Mouse (Mus musculus) ovary, postnatal 36 days (tissue): Measurements from ENCODE around the gene Tagln2.

ENCODE experiments used
- DNase-seq: peaks from one replicate; pipeline ENCODE4 v3.0.0; 2022; ENCODE audit warnings: low spot score, mixed read lengths

Gene Tagln2

GRCm38 (mm10) chr1:172526380-172527081 is 26.7 kb downstream of the Tagln2 start:
- no peak for DNase-seq

- DNase-seq: no peak
Measured at GRCm38 (mm10) chr1:172527431-172527830, 27.6 kb downstream of the Tagln2 start.

- DNase-seq: peak; percentile 84
Measured at GRCm38 (mm10) chr1:172528701-172529100, 28.9 kb downstream of the Tagln2 start.

GRCm38 (mm10) chr1:172530544-172531220 is 30.8 kb downstream of the Tagln2 start:
- DNase-seq: no peak

- DNase-seq: peak; percentile 54
Measured at GRCm38 (mm10) chr1:172532551-172532950, 32.7 kb downstream of the Tagln2 start.

GRCm38 (mm10) chr1:172535116-172535515 is 35.3 kb downstream of the Tagln2 start:
- no peak for DNase-seq

- DNase-seq: no peak
Measured at GRCm38 (mm10) chr1:172539827-172540226, 40.0 kb downstream of the Tagln2 start.

GRCm38 (mm10) chr1:172540283-172540820 is 40.5 kb downstream of the Tagln2 start:
- DNase-seq: no peak

GRCm38 (mm10) chr1:172546062-172546461 is 46.2 kb downstream of the Tagln2 start:
- no peak for DNase-seq

- DNase-seq: no peak
Measured at GRCm38 (mm10) chr1:172548501-172548900, 48.7 kb downstream of the Tagln2 start.

- DNase-seq: no peak
Measured at GRCm38 (mm10) chr1:172549314-172549713, 49.5 kb downstream of the Tagln2 start.

- DNase-seq: no peak
Measured at GRCm38 (mm10) chr1:172549717-172550116, 49.9 kb downstream of the Tagln2 start.

GRCm38 (mm10) chr1:172550551-172550951 is 50.7 kb downstream of the Tagln2 start:
- peak; percentile 44 for DNase-seq

- DNase-seq: no peak
Measured at GRCm38 (mm10) chr1:172551009-172551408, 51.2 kb downstream of the Tagln2 start.

- DNase-seq: no peak
Measured at GRCm38 (mm10) chr1:172552623-172553022, 52.8 kb downstream of the Tagln2 start.

- DNase-seq: no peak
Measured at GRCm38 (mm10) chr1:172555638-172556037, 55.8 kb downstream of the Tagln2 start, which contains the start of gene Vsig8. Gene Vsig8, plus strand, starts transcription at chr1:172555938.
